Mouse (Mus musculus) cerebellum, adult 9-11 months (tissue): ENCODE results near the gene Aldh1l1.

Experiments
- DNase-seq: peaks from one replicate; pipeline ENCODE4 v3.0.0; 2022

Aldh1l1 gene

GRCm38 (mm10) chr6:90509085-90509484 lies 22.9 kb downstream of the Aldh1l1 start:
- DNase-seq: peak; percentile 56

GRCm38 (mm10) chr6:90512416-90512815 lies 26.2 kb downstream of the Aldh1l1 start:
- no peak for DNase-seq

- DNase-seq: no peak
Observed at GRCm38 (mm10) chr6:90513074-90513856, 27.0 kb downstream of the Aldh1l1 start.

- DNase-seq: no peak
Observed at GRCm38 (mm10) chr6:90514369-90514768, 28.1 kb downstream of the Aldh1l1 start.

GRCm38 (mm10) chr6:90514883-90515405 lies 28.7 kb downstream of the Aldh1l1 start:
- DNase-seq: peak; percentile 93

- DNase-seq: peak; percentile 8
Observed at GRCm38 (mm10) chr6:90518892-90519291, 32.7 kb downstream of the Aldh1l1 start.

- DNase-seq: no peak
Observed at GRCm38 (mm10) chr6:90519375-90519774, 33.1 kb downstream of the Aldh1l1 start.

- DNase-seq: no peak
Observed at GRCm38 (mm10) chr6:90526406-90526805, 40.2 kb downstream of the Aldh1l1 start.

GRCm38 (mm10) chr6:90529461-90530046 lies 43.3 kb downstream of the Aldh1l1 start:
- DNase-seq: no peak

GRCm38 (mm10) chr6:90532575-90533190 lies 46.5 kb downstream of the Aldh1l1 start:
- peak; percentile 6 for DNase-seq

- peak; percentile 8 for DNase-seq
Observed at GRCm38 (mm10) chr6:90533505-90533904, 47.3 kb downstream of the Aldh1l1 start.

- peak; percentile 93 for DNase-seq
Observed at GRCm38 (mm10) chr6:90534701-90535475, 48.7 kb downstream of the Aldh1l1 start.

GRCm38 (mm10) chr6:90536824-90537223 lies 50.6 kb downstream of the Aldh1l1 start:
- DNase-seq: no peak

- DNase-seq: peak; percentile 85
Observed at GRCm38 (mm10) chr6:90537941-90538340, 51.7 kb downstream of the Aldh1l1 start.

- no peak for DNase-seq
Observed at GRCm38 (mm10) chr6:90539271-90539670, 53.0 kb downstream of the Aldh1l1 start.

- DNase-seq: no peak
Observed at GRCm38 (mm10) chr6:90540520-90540919, 54.3 kb downstream of the Aldh1l1 start.

- DNase-seq: no peak
Observed at GRCm38 (mm10) chr6:90541367-90541772, 55.1 kb downstream of the Aldh1l1 start.

GRCm38 (mm10) chr6:90544433-90544832 lies 58.2 kb downstream of the Aldh1l1 start:
- DNase-seq: no peak

GRCm38 (mm10) chr6:90546274-90546673 lies 60.0 kb downstream of the Aldh1l1 start:
- no peak for DNase-seq

GRCm38 (mm10) chr6:90547041-90547440 lies 60.8 kb downstream of the Aldh1l1 start:
- no peak for DNase-seq

GRCm38 (mm10) chr6:90550161-90550912 lies 64.1 kb downstream of the Aldh1l1 start:
- no peak for DNase-seq

- DNase-seq: no peak
Observed at GRCm38 (mm10) chr6:90551251-90551650, 65.0 kb downstream of the Aldh1l1 start.
